Mouse (Mus musculus) lung, postnatal 14 days (tissue): ENCODE results near the gene Abhd10.

ENCODE experiments used
- DNase-seq: peaks from one replicate; pipeline ENCODE4 v3.0.0; 2021

Gene Abhd10

DNA sequence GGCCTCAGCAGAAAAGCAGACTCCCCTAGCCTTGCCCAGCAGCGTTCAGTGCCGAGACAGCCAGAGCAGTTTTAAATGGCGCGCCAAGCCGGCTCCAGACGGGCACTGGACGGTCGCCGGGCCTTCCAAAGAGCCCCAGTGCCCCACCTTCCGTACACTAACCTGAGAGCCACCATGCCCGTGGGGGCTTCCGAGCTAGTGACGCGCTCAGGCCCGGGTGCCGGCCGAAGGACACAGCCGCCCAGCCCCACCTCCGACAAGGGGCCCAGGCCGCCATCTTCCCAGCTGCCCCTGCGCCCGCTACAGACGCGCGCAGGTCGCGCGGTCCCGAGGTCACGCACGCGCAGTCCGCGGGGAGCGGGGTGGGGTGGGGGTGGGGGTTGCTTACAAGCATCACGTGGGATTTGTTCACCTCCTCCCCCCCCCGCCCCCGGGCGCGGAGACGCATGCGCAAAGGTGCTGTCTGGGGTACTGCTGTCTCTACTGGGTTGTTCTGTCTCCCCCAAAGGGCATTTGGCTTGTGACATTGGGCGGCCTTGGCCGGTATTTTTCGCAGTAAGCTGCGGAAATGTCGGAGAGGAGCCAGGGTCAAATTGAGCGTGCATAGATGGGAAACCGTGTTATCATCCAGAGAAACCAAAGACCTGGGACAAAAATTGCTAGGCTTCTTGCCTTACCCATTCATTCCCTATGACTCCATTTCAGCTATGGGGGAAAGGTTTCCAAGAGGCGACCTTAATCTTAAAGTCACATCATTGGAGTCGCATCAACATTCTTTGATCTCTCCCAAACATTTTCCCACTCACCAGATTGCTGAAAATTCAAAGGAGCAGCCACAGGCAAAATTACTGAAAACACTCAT is at the start of gene Abhd10:
TSS of gene Abhd10 (minus strand) at position 341 of the 862 bp plus-strand sequence.
- DNase-seq: peak; percentile 96

DNA sequence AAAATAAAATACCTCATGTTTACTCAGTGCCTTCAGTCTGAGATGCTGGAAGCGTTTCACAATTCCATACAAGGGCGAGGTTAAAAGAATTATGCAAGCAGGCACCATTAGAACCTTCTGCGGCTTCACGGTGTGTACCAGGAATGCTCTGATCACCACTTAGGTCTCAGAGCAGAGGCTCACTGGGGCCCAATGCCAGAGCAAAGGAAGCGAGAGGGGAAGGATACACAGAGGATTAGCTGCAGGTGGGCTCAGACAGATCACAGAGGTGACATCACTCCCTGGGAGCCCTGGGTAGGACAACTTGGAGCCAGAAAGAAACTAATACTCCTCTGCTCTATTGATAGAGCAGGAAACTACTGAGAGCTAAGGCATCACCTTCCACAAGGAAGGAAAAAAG is 48.5 kb upstream of the Abhd10 start:
- DNase-seq: peak; percentile 34

GRCm38 (mm10) chr16:45789311-45789710 is 46.6 kb upstream of the Abhd10 start:
- DNase-seq: no peak

DNA sequence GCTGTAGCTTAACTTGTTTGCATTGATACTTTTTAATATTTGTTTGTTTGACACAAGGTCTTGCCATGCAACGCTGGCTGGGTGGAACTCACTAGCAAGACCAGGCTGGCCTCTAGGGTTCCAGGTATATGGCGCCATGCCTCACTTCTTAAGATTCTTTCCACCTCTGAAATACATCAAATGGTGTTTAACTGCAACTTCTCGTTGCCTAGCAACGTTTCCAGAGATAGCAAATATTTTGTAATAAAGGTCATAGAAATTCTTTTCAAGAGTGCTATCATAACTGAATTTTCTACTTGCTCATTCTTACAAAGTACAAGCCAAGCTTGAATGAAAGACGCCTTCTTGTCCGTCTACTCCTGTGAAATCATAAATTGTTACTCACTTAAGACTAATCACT is 44.9 kb upstream of the Abhd10 start:
- no peak for DNase-seq

DNA sequence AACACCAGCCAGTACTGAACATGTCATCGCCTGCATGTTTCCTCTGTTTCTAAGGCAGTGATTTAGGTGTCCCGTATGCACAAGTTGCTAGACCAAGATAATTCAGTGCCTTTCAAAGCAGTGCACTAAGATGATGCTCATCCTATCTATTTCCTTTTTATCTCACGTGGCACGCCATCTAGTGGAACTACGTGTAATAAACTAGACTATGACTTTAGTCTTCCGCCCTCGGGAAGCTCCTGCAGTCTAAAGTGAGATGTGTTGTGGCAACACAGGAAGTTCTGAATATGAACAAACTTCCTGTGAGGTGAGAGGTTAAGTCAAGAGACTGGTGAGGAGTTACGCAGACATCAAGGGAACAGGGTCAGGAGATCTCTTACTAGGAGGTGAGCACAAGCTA is 43.9 kb upstream of the Abhd10 start:
- DNase-seq: no peak

DNA sequence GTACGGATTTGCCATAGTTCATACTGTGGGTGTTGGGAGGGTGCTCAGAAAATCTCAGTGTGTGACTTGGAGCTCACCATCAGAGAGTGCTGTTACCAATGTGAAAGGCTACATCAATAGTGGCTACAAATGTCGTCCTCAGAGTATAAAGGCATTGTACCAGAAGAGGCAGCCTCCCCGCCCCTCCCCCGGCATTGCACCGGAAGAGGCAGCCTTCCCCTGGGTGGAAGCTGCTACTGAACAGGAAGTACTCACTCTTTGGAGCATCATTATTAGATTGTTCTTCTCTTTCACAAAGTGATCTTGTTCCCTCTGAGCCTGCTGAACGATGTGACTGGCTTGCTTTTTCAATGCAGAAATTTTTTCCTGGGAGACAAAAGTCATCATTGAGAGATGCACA is 37.2 kb upstream of the Abhd10 start:
- no peak for DNase-seq

- no peak for DNase-seq
Measured at GRCm38 (mm10) chr16:45774813-45775212, 32.1 kb upstream of the Abhd10 start.

GRCm38 (mm10) chr16:45770914-45771313 is 28.2 kb upstream of the Abhd10 start:
- no peak for DNase-seq

GRCm38 (mm10) chr16:45767853-45768640 is 25.3 kb upstream of the Abhd10 start:
- no peak for DNase-seq

GRCm38 (mm10) chr16:45767434-45767833 is 24.7 kb upstream of the Abhd10 start:
- DNase-seq: no peak

GRCm38 (mm10) chr16:45765801-45766494 is 23.2 kb upstream of the Abhd10 start:
- DNase-seq: no peak

DNA sequence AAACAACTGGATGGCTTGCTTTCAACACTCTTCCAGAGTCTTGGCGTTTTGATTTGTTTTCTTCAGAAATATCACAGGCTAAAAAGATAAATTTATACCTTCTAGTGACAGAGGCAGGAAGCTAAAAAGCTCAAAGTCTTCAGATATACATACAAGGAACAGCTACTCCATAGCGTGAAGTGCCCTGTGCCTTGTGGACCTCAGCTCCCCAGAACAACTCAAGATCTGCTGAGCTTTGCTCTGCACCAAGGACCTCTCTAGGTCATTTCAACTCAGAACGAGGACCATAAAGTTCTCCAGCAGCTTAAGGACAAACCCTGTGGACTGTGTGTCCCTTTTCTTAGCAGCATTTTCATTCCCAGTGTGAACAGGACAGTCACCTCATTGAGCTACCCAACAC is 22.3 kb upstream of the Abhd10 start:
- no peak for DNase-seq

GRCm38 (mm10) chr16:45762859-45763505 is 20.2 kb upstream of the Abhd10 start:
- peak; percentile 26 for DNase-seq

DNA sequence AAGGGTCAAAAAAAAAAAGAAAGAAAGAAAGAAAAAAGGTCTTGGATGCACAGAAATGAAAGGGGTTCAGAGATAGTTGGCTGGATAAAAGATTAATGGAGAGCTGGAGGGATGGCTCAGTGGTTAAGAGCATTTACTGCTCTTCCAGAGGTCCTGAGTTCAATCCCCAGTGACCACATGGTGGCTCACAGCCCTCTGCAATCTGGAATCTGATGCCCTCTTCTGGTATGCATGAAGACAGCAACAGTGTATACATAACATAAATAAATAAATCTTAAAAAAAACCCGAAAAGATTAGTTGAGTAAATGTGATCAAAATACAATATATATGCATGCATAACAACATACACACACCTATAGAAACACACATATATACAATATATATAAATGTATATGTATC is 18.7 kb upstream of the Abhd10 start:
- DNase-seq: no peak

DNA sequence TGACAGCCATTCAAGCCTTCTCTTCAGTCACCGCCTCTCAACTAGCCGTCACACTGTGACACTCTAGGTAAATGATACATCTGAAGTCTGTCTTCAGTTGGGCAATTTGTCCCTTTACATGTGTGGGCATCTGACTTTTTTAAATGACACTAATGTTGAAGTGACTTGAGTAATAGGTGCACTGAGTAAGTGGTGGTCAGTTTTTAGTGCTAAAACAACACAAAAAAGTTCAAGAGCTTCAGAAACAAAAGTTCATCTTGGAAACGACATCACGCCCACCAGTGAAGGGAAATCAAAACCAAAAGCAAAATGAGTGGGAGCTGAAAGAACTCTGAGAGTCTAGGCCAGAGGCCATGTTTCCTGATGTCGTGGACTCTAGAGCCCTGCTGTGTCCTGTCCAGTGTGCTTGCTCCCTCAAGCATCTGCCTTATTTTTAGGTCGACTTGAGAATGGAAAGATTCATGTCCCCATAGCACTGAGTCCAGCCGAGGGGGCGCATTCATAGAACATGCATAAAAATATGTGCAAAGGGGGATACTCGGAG is 16.0 kb upstream of the Abhd10 start:
- DNase-seq: no peak

DNA sequence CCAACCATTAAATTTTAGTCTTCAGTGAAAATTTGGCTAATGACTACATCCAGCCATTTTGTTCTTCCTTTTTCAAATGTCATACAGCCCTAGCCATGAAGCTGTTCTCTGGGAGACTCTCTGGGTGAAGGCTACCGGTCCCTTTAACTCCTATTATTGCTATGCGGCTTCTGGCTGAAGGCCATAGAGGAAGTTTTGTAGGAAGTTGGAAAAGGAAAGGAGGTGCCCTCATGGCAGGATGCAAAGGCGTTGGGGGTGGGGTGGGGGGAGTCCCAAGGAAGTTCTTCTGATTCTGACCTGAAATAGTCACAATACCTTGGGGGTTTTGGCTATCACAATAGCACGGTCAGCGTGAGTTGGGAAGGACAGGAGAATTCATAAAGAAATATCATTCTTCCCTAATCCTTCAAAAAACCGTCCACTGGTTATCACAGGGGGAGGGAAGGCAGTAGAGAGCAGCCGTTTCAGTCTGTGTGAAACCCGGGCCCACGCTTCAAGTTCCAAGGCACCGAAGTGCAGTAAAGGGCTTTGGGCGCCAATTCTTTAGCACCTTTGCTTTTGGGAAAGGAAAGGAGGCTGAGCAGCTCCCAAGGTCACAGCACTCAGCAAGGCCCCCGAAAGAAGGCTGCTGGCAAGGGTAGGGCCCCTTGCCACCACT is 14.8 kb upstream of the Abhd10 start:
- DNase-seq: peak; percentile 76

DNA sequence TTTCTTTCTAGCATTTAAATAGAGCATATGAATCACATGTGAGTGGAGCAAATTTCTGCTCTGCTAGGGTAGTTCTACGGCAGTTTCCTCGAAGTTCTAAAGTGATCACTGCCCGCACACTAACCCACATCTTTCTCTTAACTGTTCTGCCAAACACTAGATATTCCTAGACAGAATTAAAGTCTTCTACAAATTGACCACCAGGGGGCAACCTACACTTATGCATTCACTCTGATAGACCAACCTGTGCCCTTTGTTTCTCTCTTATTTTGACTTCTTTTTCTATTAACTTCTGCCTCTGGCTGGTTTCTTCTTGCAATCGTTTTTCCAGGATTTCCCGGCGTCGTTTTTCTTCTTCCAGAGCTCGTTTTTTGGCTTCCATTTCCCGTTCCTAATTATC is 14.1 kb upstream of the Abhd10 start:
- DNase-seq: peak; percentile 59

DNA sequence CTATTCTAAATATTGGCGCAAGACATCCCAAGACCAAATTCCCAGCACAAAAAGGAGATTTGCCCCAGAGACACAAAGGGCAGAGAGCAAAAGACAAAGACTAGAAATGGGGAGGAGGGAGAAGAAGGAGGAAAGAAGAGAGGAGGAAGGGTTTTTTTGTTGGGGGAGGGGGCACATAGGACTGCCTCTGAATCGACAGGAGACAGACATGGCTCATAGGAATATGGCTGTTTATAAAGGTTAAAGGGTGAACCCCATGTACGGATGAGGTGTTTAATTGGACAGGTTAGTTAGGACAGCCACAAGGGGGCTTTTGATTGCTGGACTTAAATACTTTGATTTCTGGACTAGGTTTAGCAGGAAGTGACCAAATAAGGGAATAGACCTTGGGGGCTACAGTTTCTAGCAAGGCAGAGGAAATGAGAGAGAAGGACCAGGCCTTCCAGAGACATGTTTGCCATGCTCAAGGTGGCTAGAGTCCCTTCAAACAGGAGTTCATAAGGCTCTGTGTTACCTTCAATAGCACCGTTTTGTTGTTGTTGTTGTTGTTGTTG is 913 bp upstream of the Abhd10 start:
- no peak for DNase-seq

DNA sequence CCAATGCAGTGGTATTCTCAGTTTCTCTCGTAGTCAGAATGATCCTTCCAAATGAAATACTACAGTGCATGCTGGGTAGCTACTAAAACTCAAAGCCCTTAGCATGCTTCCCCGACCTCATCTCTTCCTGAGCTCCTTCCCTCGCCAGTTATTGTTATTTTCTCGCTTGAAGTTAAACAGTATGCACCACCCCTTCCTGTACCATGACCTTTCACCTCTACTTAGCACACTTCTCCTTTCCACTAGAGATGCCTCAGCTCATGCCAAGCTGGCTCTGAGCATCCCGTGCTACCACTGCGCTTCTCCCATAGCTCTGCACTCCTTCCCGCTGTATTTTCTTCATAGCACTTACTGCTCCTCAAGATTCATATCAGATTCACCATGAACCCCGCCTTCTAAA is 4.9 kb downstream of the Abhd10 start:
- DNase-seq: no peak

- no peak for DNase-seq
Measured at GRCm38 (mm10) chr16:45736724-45737123, 6.0 kb downstream of the Abhd10 start.

DNA sequence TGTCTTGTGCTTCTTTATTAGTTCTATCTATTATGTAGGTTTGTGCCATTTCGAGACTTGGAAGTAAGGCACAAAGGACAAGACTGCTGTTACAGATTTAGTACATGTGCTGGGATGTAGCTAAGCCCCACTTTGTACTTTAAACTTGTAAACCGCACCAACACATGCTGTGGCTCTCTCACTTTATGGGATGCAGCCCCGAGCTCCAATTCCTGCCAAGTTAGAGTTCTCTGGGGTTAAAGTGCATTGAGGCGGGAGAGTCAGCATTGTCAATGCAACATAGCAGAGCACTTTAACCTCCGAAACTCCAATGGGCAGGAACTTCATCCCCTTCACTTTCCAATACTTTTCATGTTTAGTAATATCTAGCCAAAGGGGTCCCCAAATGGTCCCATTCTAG is 13.6 kb downstream of the Abhd10 start:
- no peak for DNase-seq

GRCm38 (mm10) chr16:45724742-45725102 is 18.0 kb downstream of the Abhd10 start:
- DNase-seq: no peak
